Mouse (Mus musculus) intestine, embryonic 14.5 days (tissue): ENCODE measurements around the gene Rims4. TPM values are rescaled to one million over a fixed set of nuclear protein-coding genes. Genes with fewer than 3 reads are reported as not detected.

Source experiments
- ATAC-seq: fragments of 200-750 bp; cut with Nextera tagmentation; replicated peaks from 2 replicates; pipeline ENCODE4 v1.8.0; 2017; ENCODE audit warnings: low read depth, moderate number of reproducible peaks, moderate TSS enrichment, moderate library complexity; ENCODE audit not compliant: low FRiP score, low TSS enrichment
- DNase-seq: peaks from one replicate; pipeline ENCODE4 v3.0.0-alpha.2; 2018; ENCODE audit warnings: low spot score
- H3K27ac ChIP-seq: fragments of 300-500 bp; sonication (generic); 2 replicates; pipeline ENCODE4 v1.5.1; 2014; ENCODE audit warnings: low read depth, mild to moderate bottlenecking, control low read depth
- H3K27me3 ChIP-seq: fragments of 300-500 bp; sonication (generic); replicated peaks from 2 replicates; pipeline ENCODE4 v1.6.1; 2014; ENCODE audit warnings: low read length, control low read depth; ENCODE audit not compliant: control insufficient read depth, insufficient read depth
- H3K36me3 ChIP-seq: fragments of 300-500 bp; sonication (generic); 2 replicates; pipeline ENCODE4 v1.6.1; 2014; ENCODE audit warnings: low read length, control low read depth; ENCODE audit not compliant: control insufficient read depth, insufficient read depth
- H3K4me1 ChIP-seq: fragments of 300-500 bp; sonication (generic); replicated peaks from 2 replicates; pipeline ENCODE4 v1.6.1; 2014; ENCODE audit warnings: low read length, control low read depth, mixed read lengths; ENCODE audit not compliant: control insufficient read depth, insufficient read depth
- H3K4me2 ChIP-seq: fragments of 300-500 bp; sonication (generic); 2 replicates; pipeline ENCODE4 v1.6.1; 2014; ENCODE audit warnings: low read length
- H3K4me3 ChIP-seq: fragments of 300-500 bp; sonication (generic); 2 replicates; pipeline ENCODE4 v1.5.1; 2014; ENCODE audit warnings: low read depth, low read length, control low read depth, mixed read lengths
- H3K9ac ChIP-seq: fragments of 300-500 bp; sonication (generic); 2 replicates; pipeline ENCODE4 v1.6.1; 2014; ENCODE audit warnings: mild to moderate bottlenecking, low read length
- H3K9me3 ChIP-seq: fragments of 300-500 bp; sonication (generic); 2 replicates; pipeline ENCODE4 v1.6.1; 2016; ENCODE audit warnings: low read length, control low read depth; ENCODE audit not compliant: control insufficient read depth
- WGBS: fragments of 180-500 bp; shearing (Covaris S2); extraction: QIAGEN DNeasy Blood & Tissue Kit; methylation state at CpG from one replicate; pipeline ENCODE4 v1.1.7; 2014; 5-methylcytosine and 5-hydroxymethylcytosine counted together
- polyA plus RNA-seq: library from polyadenylated mRNA; unstranded; fragments of >200 nt; fragmentation: Nextera tagmentation; extraction: Ambion mirVana; gene quantifications from 2 replicates; pipeline ENCODE4 v1.2.1, GENCODE M21; 2014

Gene Rims4
- polyA plus RNA-seq, 1 experiment from 2014 or later: 0.30 TPM

DNA sequence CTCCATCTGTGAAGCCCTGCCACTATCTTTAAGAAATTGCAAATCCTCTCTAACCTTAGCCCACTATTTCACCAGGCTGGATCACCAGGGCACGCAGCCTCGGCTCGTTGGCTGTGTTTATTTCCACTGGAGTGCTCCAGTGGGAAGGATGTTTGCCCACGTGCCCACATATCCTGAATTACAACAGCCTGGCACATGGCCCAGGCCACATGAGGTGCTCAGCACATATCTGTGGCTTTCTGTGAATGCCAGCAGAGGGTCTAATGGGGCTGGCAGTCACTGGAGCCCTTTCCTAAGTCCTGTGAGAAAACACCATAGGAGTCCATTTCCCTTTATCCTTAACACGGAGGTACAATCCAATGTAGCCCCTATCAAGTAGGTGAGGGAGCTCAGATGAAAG lies 92.0 kb downstream of the Rims4 start:
- Histone ChIP-seq H3K9me3 (no peaks in the 10 kb centered on the region), H3K4me1 (0 out of 2 replicates have a peak, but pooled peaks cover 4% of the 10 kb centered on the region), H3K27ac (no peak overlapping the region), H3K36me3 (no peaks in the 10 kb centered on the region), H3K4me3 (no peak overlapping the region), H3K4me2 (no peak overlapping the region), H3K27me3 (no peaks in the 10 kb centered on the region), H3K9ac (no peak overlapping the region)
- no peak for ATAC-seq
- WGBS: 78% methylated on average over 5 of the region's 5 CpGs
- no peak for DNase-seq

DNA sequence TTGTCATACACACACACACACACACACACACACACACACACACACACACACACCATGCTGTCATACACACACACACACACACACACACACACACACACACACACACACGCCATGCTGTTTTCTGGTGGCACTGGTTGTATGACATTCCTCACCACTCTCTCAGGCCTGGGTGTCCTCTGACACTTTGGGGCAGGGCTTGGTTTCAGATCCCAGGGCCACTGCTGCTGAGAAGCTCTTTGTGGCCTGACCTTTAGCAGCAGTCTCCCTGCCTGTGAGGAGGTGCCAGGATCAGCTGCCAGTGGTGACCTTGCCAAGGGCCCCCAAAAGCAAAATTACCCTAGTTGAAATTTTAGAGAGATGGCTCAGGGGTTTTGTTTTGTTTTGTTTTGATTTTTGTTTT lies 92.6 kb downstream of the Rims4 start:
- no peak overlapping the region for H3K4me3 ChIP-seq
- H3K27ac ChIP-seq: no peak overlapping the region
- H3K36me3 ChIP-seq: no peaks in the 10 kb centered on the region
- H3K9ac ChIP-seq: no peak overlapping the region
- H3K4me2 ChIP-seq: no peak overlapping the region
- DNase-seq: no peak
- H3K27me3 ChIP-seq: no peaks in the 10 kb centered on the region
- no peak for ATAC-seq
- WGBS: 84% methylated on average over 1 of the region's 1 CpGs
- H3K4me1 ChIP-seq: 0 out of 2 replicates have a peak, but pooled peaks cover 4% of the 10 kb centered on the region
- H3K9me3 ChIP-seq: no peaks in the 10 kb centered on the region

DNA sequence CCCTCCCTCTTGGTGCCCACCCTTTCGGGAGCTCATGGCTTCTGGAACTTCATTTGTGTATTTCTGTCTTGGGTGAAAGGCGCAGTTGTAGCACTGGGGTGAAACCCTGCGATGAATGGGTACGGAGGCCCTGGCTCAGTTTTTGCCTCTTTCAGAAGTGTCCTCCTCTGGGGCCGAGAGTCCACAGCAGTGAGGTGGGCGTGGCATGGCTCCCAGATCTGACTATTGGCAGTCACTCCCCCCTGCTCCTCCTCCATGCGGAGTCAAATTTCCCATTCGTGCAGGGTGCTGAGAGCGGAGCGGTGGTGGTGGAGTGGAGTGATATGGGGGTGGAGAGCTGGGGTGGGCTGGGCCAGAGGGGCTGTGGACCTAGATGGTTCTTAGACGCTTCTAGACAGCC lies 94.7 kb downstream of the Rims4 start:
- H3K4me1 ChIP-seq: 0 out of 2 replicates have a peak, but pooled peaks cover 4% of the 10 kb centered on the region
- WGBS: 17% methylated on average over 11 of the region's 11 CpGs
- H3K36me3 ChIP-seq: no peaks in the 10 kb centered on the region
- no peak overlapping the region for H3K27ac ChIP-seq
- ATAC-seq: no peak; the same call in 1 of the 2 replicates
- H3K4me3 ChIP-seq: no peak overlapping the region
- DNase-seq: peak; percentile 61
- no peaks in the 10 kb centered on the region for H3K27me3 ChIP-seq
- H3K4me2 ChIP-seq: peak overlapping the region; percentile 30
- no peaks in the 10 kb centered on the region for H3K9me3 ChIP-seq
- H3K9ac ChIP-seq: no peak overlapping the region

DNA sequence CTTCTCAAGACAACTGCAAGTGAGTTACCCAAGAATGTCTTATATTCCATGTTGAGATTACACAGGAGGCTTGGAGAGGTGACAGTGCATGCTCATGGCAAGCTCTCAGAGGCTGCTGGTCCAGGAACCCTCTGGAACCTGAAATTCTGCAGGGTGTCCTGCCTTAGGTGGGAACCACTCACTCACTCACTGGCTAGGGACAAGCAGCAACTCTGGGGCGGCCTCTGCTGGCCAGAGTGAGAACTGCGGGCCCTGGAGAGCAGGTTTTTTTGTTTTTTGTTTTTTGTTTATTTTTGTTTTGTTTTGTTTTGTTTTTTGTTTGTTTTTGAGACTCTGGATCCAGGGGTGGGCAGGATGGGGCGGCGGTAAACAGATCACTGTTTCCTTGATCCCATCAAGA lies 95.2 kb downstream of the Rims4 start:
- Histone ChIP-seq H3K27me3 (no peaks in the 10 kb centered on the region), H3K9ac (no peak overlapping the region), H3K9me3 (no peaks in the 10 kb centered on the region), H3K4me2 (peak overlapping the region; percentile 30), H3K27ac (no peak overlapping the region), H3K36me3 (no peaks in the 10 kb centered on the region), H3K4me3 (no peak overlapping the region), H3K4me1 (0 out of 2 replicates have a peak, but pooled peaks cover 4% of the 10 kb centered on the region)
- 8% methylated on average over 4 of the region's 4 CpGs for WGBS
- DNase-seq (peak; percentile 83), ATAC-seq (no peak; the same call in 1 of the 2 replicates)

DNA sequence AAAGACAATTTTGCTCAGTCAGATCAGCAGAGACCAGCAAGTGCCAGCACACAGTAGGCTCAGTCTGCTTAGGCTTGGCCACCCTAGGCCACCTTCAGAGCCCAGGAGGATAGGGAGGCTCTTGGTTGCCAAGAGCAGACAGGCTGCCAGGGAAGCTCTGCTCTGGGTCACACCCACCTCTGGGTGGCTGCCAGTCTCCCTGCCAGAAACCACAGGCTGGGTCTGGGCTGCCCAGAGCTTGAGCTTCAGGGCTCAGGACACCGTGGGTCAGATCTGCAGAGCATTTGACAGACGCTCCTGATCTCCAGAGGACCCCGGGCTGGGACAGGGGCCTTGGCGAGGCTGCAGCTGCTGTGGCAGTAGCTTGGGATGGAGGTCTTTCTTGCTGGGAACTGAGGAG lies 97.9 kb downstream of the Rims4 start, which contains the start of gene Ccn5:
Gene Ccn5 (plus strand): TSS at position 255 of the 400 bp plus-strand sequence.
- no peaks in the 10 kb centered on the region for H3K27me3 ChIP-seq
- H3K9ac ChIP-seq: no peak within 1 kb of the TSS
- H3K4me1 ChIP-seq: 0 out of 2 replicates have a peak, but pooled peaks cover 4% of the 10 kb centered on the region
- no peak within 1 kb of the TSS for H3K4me2 ChIP-seq
- no peak for ATAC-seq
- no peaks in the 10 kb centered on the region for H3K36me3 ChIP-seq
- no peaks in the 10 kb centered on the region for H3K9me3 ChIP-seq
- no peak for DNase-seq
- no peak within 1 kb of the TSS for H3K4me3 ChIP-seq
- no peak within 1 kb of the TSS for H3K27ac ChIP-seq
- 55% methylated on average over 4 of the region's 4 CpGs for WGBS

DNA sequence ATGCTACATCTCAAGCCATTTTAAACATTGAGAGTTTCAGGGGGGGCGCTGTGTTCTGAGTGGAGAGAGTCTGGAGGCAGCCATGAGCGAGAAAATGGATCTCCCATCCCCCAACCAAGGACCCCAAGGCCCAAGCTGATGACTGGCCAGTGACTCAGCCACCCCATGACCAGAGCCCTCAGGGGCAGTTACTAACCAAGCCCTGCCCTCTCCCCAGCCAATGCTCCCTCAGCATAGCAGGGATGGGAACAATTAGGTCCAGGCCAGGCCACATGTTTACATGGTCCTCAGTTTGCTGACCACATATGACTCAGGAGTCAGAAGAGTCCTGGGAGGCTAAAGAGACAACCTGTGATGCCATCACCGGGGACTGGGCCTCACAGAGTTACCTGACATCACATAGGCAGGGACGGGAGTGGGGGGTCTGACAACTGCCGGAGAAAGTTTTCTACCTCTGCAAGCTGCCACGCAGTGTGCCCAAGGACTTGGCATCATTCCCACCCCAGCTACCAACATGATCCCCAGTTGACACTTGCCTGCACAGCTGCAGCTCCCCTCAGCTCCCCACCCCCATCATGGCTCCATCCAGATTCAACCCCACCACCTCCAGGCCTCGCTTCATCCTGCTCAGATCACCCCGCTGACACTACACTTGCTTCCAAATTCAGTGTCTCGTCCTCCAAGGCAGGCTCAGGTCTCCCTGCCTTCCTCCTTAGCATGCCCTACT lies 103.6 kb downstream of the Rims4 start:
- WGBS: 90% methylated on average over 9 of the region's 9 CpGs
- ATAC-seq: no peak
- H3K4me3 ChIP-seq: no peak overlapping the region
- no peak overlapping the region for H3K27ac ChIP-seq
- no peaks in the 10 kb centered on the region for H3K4me1 ChIP-seq
- H3K27me3 ChIP-seq: no peaks in the 10 kb centered on the region
- DNase-seq: no peak
- no peak overlapping the region for H3K9ac ChIP-seq
- no peaks in the 10 kb centered on the region for H3K9me3 ChIP-seq
- H3K4me2 ChIP-seq: no peak overlapping the region
- no peaks in the 10 kb centered on the region for H3K36me3 ChIP-seq

DNA sequence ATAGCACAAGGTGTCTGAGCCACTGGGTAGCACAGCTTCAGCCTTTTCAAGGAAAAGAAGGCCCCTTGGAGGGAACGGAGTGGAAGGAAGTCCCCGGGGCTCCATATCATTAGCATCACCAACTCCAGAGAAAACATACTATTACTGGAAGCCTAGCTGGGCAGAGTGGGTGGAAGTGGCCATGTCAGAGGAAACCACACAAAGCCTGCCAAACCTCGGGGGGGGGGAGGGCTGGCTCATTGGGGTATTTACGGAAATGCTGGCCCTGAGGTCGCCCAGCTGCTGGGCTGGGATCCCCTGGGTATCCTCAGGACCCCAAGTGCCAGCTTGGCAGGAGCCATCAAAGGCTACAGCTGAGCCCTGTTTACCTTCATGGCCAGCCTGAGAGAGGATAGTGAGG lies 105.4 kb downstream of the Rims4 start:
- Histone ChIP-seq H3K27ac (no peak overlapping the region), H3K4me3 (no peak overlapping the region), H3K36me3 (no peaks in the 10 kb centered on the region), H3K4me1 (no peaks in the 10 kb centered on the region), H3K9ac (no peak overlapping the region), H3K4me2 (no peak overlapping the region), H3K27me3 (no peaks in the 10 kb centered on the region), H3K9me3 (no peaks in the 10 kb centered on the region)
- no peak for ATAC-seq
- WGBS: 78% methylated on average over 5 of the region's 5 CpGs
- no peak for DNase-seq
